Mouse (Mus musculus): ENCODE measurements at regions not wholly inside any gene's neighbourhood (a gene's known extent, or its start where the extent isn't known, plus 50 kb on each side); places are given as distances from the start of the nearest gene placed in this dataset.

GRCm38 (mm10) chr1:137881656-137882055 is 293.9 kb downstream of the Ptprc start:
- H3K9me3 ChIP-seq (ENCODE audit: control insufficient read depth, low read length), result no peaks in the 10 kb centered on the region
- H3K9ac ChIP-seq (ENCODE audit: low read length), result no peak overlapping the region
- no peak for DNase-seq (ENCODE audit: low spot score)
- H3K4me2 ChIP-seq (ENCODE audit: low read length), result no peak overlapping the region
- no peaks in the 10 kb centered on the region for H3K36me3 ChIP-seq (ENCODE audit: control insufficient read depth, insufficient read depth, low read length)
- H3K27ac ChIP-seq (ENCODE audit: low read depth), result no peak overlapping the region
- no peaks in the 10 kb centered on the region for H3K27me3 ChIP-seq (replicated peaks; ENCODE audit: control insufficient read depth, insufficient read depth, low read length)
- no peak for ATAC-seq (replicated peaks; ENCODE audit: low FRiP score, low TSS enrichment, low read depth)
- H3K4me3 ChIP-seq (ENCODE audit: low read depth, low read length), result no peak overlapping the region
- H3K4me1 ChIP-seq (replicated peaks; ENCODE audit: control insufficient read depth, insufficient read depth, low read length), result no peaks in the 10 kb centered on the region
- WGBS, result 55% methylated on average over 3 of the region's 3 CpGs

GRCm38 (mm10) chr1:137874361-137874760 is 301.1 kb downstream of the Ptprc start:
- no peaks in the 10 kb centered on the region for H3K4me1 ChIP-seq (replicated peaks; ENCODE audit: control insufficient read depth, insufficient read depth, low read length)
- H3K27me3 ChIP-seq (replicated peaks; ENCODE audit: control insufficient read depth, insufficient read depth, low read length), result no peaks in the 10 kb centered on the region
- no peak overlapping the region for H3K27ac ChIP-seq (ENCODE audit: low read depth)
- ATAC-seq (replicated peaks; ENCODE audit: low FRiP score, low TSS enrichment, low read depth) (no peak), DNase-seq (ENCODE audit: low spot score) (no peak)
- no peak overlapping the region for H3K4me3 ChIP-seq (ENCODE audit: low read depth, low read length)
- no peaks in the 10 kb centered on the region for H3K36me3 ChIP-seq (ENCODE audit: control insufficient read depth, insufficient read depth, low read length)
- no peak overlapping the region for H3K4me2 ChIP-seq (ENCODE audit: low read length)
- WGBS, result 69% methylated on average over 2 of the region's 2 CpGs
- H3K9ac ChIP-seq (ENCODE audit: low read length), result no peak overlapping the region
- no peaks in the 10 kb centered on the region for H3K9me3 ChIP-seq (ENCODE audit: control insufficient read depth, low read length)

DNA sequence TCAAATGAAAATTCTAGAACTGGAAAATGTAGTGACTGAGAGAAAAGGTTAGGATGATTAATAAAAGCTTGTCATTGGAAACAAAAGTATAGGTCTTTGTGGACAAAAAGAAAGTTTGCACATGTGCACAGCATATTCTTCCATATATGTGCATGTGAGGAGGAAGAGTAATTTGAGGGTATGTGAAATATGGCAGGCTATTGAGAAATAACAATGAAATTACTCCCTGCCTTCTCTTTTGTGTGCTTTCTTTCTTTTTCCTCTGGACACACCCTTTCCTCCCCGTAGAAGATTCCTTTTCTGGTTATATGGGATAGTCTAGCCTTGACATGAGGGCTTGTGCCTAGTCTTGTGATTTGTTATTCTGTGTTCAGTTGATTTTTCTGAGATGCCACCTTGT is 301.9 kb downstream of the Ptprc start:
- no peaks in the 10 kb centered on the region for H3K27me3 ChIP-seq (replicated peaks; ENCODE audit: control insufficient read depth, insufficient read depth, low read length)
- H3K9me3 ChIP-seq (ENCODE audit: control insufficient read depth, low read length), result no peaks in the 10 kb centered on the region
- ATAC-seq (replicated peaks; ENCODE audit: low FRiP score, low TSS enrichment, low read depth) (no peak), DNase-seq (ENCODE audit: low spot score) (no peak)
- no peak overlapping the region for H3K27ac ChIP-seq (ENCODE audit: low read depth)
- H3K4me1 ChIP-seq (replicated peaks; ENCODE audit: control insufficient read depth, insufficient read depth, low read length), result no peaks in the 10 kb centered on the region
- WGBS, result 48% methylated on average over 1 of the region's 1 CpGs
- no peaks in the 10 kb centered on the region for H3K36me3 ChIP-seq (ENCODE audit: control insufficient read depth, insufficient read depth, low read length)
- H3K4me3 ChIP-seq (ENCODE audit: low read depth, low read length), result no peak overlapping the region
- no peak overlapping the region for H3K9ac ChIP-seq (ENCODE audit: low read length)
- no peak overlapping the region for H3K4me2 ChIP-seq (ENCODE audit: low read length)

- Histone ChIP-seq H3K9me3 (ENCODE audit: control insufficient read depth, low read length) (no peaks in the 10 kb centered on the region), H3K36me3 (ENCODE audit: control insufficient read depth, insufficient read depth, low read length) (no peaks in the 10 kb centered on the region), H3K9ac (ENCODE audit: low read length) (no peak overlapping the region), H3K27me3 (replicated peaks; ENCODE audit: control insufficient read depth, insufficient read depth, low read length) (no peaks in the 10 kb centered on the region), H3K4me3 (ENCODE audit: low read depth, low read length) (no peak overlapping the region), H3K4me1 (replicated peaks; ENCODE audit: control insufficient read depth, insufficient read depth, low read length) (no peaks in the 10 kb centered on the region), H3K27ac (ENCODE audit: low read depth) (no peak overlapping the region), H3K4me2 (ENCODE audit: low read length) (no peak overlapping the region)
- WGBS, result 57% methylated on average over 1 of the region's 1 CpGs
- ATAC-seq (replicated peaks; ENCODE audit: low FRiP score, low TSS enrichment, low read depth), result no peak
- DNase-seq (ENCODE audit: low spot score), result no peak
Measured at GRCm38 (mm10) chr1:137865030-137865429, 310.5 kb downstream of the Ptprc start.

GRCm38 (mm10) chr1:137863506-137863905 is 312.0 kb downstream of the Ptprc start:
- WGBS, result 85% methylated on average over 7 of the region's 7 CpGs
- no peak for DNase-seq (ENCODE audit: low spot score)

DNA sequence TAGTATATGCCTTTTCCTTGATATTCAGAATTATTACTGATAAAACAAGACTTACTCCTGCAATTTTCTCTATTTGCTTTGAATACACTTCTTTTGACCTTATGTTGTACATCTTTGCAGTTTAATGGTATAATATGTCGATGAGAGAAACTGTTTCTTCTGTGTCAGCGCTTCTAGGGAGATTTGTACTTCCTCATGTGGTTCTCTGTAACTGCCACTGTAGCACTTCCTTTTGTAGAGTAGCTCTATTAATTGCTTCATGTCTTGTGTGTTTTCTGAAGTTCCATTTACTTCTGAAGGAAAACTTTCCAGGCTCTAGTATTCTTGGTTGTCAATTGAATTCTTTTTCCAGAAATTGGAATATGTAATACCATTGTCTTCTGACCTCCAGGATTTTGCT is 323.2 kb downstream of the Ptprc start:
- H3K4me1 ChIP-seq (replicated peaks; ENCODE audit: control insufficient read depth, insufficient read depth, low read length), result no peaks in the 10 kb centered on the region
- ATAC-seq (replicated peaks; ENCODE audit: low FRiP score, low TSS enrichment, low read depth) (no peak), DNase-seq (ENCODE audit: low spot score) (no peak)
- H3K4me3 ChIP-seq (ENCODE audit: low read depth, low read length), result no peak overlapping the region
- H3K36me3 ChIP-seq (ENCODE audit: control insufficient read depth, insufficient read depth, low read length), result no peaks in the 10 kb centered on the region
- no peak overlapping the region for H3K27ac ChIP-seq (ENCODE audit: low read depth)
- no peaks in the 10 kb centered on the region for H3K27me3 ChIP-seq (replicated peaks; ENCODE audit: control insufficient read depth, insufficient read depth, low read length)
- no peaks in the 10 kb centered on the region for H3K9me3 ChIP-seq (ENCODE audit: control insufficient read depth, low read length)
- no peak overlapping the region for H3K4me2 ChIP-seq (ENCODE audit: low read length)
- H3K9ac ChIP-seq (ENCODE audit: low read length), result no peak overlapping the region
- 80% methylated on average over 2 of the region's 2 CpGs for WGBS

More at GRCm38 (mm10) chr1:137863506-137863905, 312.0 kb downstream of the Ptprc start:
- no peaks in the 10 kb centered on the region for H3K27me3 ChIP-seq (replicated peaks; ENCODE audit: control insufficient read depth, insufficient read depth, low read length)
- H3K9ac ChIP-seq (ENCODE audit: low read length), result no peak overlapping the region
- no peak overlapping the region for H3K4me3 ChIP-seq (ENCODE audit: low read depth, low read length)
- no peak overlapping the region for H3K27ac ChIP-seq (ENCODE audit: low read depth)
- no peak overlapping the region for H3K4me2 ChIP-seq (ENCODE audit: low read length)
- no peaks in the 10 kb centered on the region for H3K36me3 ChIP-seq (ENCODE audit: control insufficient read depth, insufficient read depth, low read length)
- ATAC-seq (replicated peaks; ENCODE audit: low FRiP score, low TSS enrichment, low read depth), result no peak
- no peaks in the 10 kb centered on the region for H3K9me3 ChIP-seq (ENCODE audit: control insufficient read depth, low read length)
- no peaks in the 10 kb centered on the region for H3K4me1 ChIP-seq (replicated peaks; ENCODE audit: control insufficient read depth, insufficient read depth, low read length)

DNA sequence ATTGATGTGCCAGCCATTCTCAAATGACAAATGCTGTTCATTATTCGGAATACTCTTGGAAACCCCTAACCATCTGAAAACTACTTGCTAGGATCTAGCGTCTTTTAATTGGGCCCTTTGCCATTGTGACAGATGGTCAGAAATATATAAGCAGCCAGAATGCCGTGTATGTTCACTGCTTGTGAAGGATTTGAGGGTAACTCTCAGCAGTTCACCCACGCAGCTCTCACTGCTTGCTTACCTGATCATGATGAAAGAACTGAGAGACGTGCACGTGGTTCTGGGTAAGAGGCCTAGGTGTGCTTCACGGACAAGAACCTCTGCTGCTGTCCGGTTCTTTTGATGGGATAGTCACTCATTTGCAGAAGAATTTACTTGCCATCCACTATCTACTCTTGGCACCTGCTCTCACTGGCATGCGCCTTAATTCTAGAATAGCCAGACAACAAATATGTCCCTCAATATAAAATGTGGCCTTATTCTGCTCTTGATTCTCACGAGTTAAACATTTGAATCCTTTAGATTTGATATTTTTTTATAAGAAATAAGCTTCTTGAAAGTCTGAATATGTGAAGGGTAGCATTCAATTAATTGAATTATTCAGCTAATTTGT is 328.1 kb downstream of the Ptprc start:
- Histone ChIP-seq H3K4me2 (ENCODE audit: low read length) (no peak overlapping the region), H3K27ac (ENCODE audit: low read depth) (no peak overlapping the region), H3K27me3 (replicated peaks; ENCODE audit: control insufficient read depth, insufficient read depth, low read length) (no peaks in the 10 kb centered on the region), H3K9ac (ENCODE audit: low read length) (no peak overlapping the region), H3K36me3 (ENCODE audit: control insufficient read depth, insufficient read depth, low read length) (no peaks in the 10 kb centered on the region), H3K4me3 (ENCODE audit: low read depth, low read length) (no peak overlapping the region), H3K4me1 (replicated peaks; ENCODE audit: control insufficient read depth, insufficient read depth, low read length) (no peaks in the 10 kb centered on the region), H3K9me3 (ENCODE audit: control insufficient read depth, low read length) (no peaks in the 10 kb centered on the region)
- WGBS, result 89% methylated on average over 10 of the region's 10 CpGs
- ATAC-seq (replicated peaks; ENCODE audit: low FRiP score, low TSS enrichment, low read depth), result no peak
- no peak for DNase-seq (ENCODE audit: low spot score)

GRCm38 (mm10) chr1:137846857-137847256 is 328.7 kb downstream of the Ptprc start:
- H3K9ac ChIP-seq (ENCODE audit: low read length), result no peak overlapping the region
- DNase-seq (ENCODE audit: low spot score) (no peak), ATAC-seq (replicated peaks; ENCODE audit: low FRiP score, low TSS enrichment, low read depth) (no peak)
- H3K27ac ChIP-seq (ENCODE audit: low read depth), result no peak overlapping the region
- H3K9me3 ChIP-seq (ENCODE audit: control insufficient read depth, low read length), result no peaks in the 10 kb centered on the region
- H3K36me3 ChIP-seq (ENCODE audit: control insufficient read depth, insufficient read depth, low read length), result no peaks in the 10 kb centered on the region
- H3K4me2 ChIP-seq (ENCODE audit: low read length), result no peak overlapping the region
- 85% methylated on average over 1 of the region's 1 CpGs for WGBS
- H3K27me3 ChIP-seq (replicated peaks; ENCODE audit: control insufficient read depth, insufficient read depth, low read length), result no peaks in the 10 kb centered on the region
- H3K4me3 ChIP-seq (ENCODE audit: low read depth, low read length), result no peak overlapping the region
- H3K4me1 ChIP-seq (replicated peaks; ENCODE audit: control insufficient read depth, insufficient read depth, low read length), result no peaks in the 10 kb centered on the region

GRCm38 (mm10) chr1:137840531-137840930 is 335.0 kb downstream of the Ptprc start:
- no peak overlapping the region for H3K4me3 ChIP-seq (ENCODE audit: low read depth, low read length)
- ATAC-seq (replicated peaks; ENCODE audit: low FRiP score, low TSS enrichment, low read depth) (no peak), DNase-seq (ENCODE audit: low spot score) (no peak)
- H3K4me2 ChIP-seq (ENCODE audit: low read length), result no peak overlapping the region
- H3K9ac ChIP-seq (ENCODE audit: low read length), result no peak overlapping the region
- H3K36me3 ChIP-seq (ENCODE audit: control insufficient read depth, insufficient read depth, low read length), result no peaks in the 10 kb centered on the region
- no peak overlapping the region for H3K27ac ChIP-seq (ENCODE audit: low read depth)
- no peaks in the 10 kb centered on the region for H3K27me3 ChIP-seq (replicated peaks; ENCODE audit: control insufficient read depth, insufficient read depth, low read length)
- no peaks in the 10 kb centered on the region; the same call in 1 of the 2 replicates for H3K4me1 ChIP-seq (replicated peaks; ENCODE audit: control insufficient read depth, insufficient read depth, low read length)
- no peaks in the 10 kb centered on the region for H3K9me3 ChIP-seq (ENCODE audit: control insufficient read depth, low read length)
